Mouse (Mus musculus) natural killer cell, adult 2 months (primary cell): ENCODE data around the gene Itgad.
A peak's percentile ranks its signal among the peaks of the same experiment; 100 is the strongest.

Experiments
- DNase-seq, 2 experiments: peaks; one replicate each; pipeline ENCODE4 v3.0.0; 2022; ENCODE audit warnings: low spot score in 2 of 2

Gene Itgad

DNA sequence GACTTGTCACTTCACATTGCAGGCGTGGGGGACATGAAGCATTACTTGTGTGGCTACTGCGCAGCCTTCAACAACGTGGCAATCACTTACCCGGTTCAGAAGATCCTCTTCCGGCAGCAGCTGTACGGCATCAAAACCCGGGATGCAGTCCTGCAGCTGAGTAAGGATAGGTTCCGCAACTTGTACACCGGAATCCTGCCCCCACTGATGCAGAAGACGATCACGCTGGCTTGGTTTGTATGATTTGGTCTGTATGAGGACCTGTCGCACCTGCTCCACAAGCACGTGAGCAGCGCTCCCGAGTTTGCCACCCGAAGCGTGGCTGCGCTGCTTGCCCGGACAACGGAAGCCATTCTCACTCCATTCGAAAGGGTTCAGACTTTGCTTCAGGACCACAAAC is at the start of gene Itgad:
Itgad (plus strand) TSS at position 301 of the 400 bp plus-strand sequence.
- DNase-seq: no peak

DNA sequence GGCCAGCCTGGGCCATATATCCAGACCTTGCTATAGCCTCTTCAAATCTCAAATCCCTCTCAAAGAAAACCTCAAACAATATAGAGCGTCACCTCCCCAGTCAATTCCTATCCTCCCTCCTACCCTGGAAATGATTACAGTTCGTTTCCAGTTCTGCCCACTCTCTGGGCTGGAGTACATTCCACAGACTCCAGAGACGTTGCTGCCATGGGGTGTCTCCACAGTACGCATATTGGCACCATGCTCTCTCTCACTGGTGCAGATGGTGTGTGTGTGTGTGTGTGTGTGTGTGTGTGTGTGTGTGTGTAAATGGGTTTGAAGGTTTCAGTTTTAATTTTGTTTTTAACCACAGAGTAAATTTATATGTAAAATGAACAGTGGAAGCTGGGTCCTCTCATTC is 48.9 kb upstream of the Itgad start:
- no peak for DNase-seq

DNA sequence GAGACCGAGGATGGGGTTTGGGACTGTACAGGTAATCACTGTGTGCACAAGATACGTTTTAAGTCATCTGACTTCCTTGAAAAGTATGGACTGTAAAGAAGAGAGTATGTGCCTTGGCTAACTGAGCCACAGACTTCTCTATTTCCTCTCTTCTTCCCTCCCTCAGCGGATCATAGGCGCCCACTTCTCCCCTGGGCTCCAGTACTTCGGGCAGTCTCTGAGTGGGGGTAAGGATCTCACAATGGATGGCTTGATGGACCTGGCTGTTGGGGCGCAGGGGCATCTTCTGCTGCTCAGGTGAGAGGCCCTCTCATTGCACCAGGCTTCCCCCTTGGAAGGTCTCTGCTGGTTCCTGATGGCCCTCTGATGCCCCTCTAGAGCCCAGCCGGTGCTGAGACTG is 46.7 kb upstream of the Itgad start:
- no peak for DNase-seq

DNA sequence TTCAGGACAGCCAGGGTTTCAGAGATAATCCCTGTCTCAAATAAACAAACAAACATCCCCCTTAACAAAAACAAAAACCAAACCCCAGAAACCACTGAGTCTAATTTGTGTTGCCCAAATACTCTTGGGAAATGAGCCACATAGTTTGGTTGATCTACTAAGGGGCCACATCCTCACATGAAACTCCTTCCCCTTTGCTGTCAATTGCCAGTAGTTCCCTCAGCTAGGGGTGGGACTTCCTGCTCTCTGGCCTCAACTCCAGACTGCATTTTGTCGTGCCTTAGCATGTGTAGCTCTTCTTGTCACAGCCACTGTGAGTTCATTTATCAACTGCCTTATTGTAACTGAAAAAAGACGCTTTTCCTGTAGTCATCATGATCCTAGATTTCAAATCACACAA is 43.9 kb upstream of the Itgad start:
- no peak for DNase-seq

DNA sequence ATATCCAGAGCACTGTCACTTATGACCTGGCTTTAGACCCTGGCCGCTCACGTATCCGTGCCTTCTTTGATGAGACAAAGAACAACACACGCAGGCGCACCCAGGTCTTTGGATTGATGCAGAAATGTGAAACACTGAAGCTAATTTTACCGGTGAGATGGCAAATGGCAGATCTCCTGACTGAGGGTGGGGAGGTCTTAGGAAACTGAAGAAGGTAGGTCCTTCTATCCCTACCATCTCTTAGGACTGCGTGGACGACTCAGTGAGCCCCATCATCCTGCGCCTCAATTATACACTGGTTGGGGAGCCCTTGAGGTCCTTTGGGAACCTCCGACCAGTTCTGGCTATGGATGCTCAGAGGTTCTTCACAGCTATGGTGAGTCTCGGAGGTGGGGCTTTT is 42.0 kb upstream of the Itgad start:
- no peak for DNase-seq

DNA sequence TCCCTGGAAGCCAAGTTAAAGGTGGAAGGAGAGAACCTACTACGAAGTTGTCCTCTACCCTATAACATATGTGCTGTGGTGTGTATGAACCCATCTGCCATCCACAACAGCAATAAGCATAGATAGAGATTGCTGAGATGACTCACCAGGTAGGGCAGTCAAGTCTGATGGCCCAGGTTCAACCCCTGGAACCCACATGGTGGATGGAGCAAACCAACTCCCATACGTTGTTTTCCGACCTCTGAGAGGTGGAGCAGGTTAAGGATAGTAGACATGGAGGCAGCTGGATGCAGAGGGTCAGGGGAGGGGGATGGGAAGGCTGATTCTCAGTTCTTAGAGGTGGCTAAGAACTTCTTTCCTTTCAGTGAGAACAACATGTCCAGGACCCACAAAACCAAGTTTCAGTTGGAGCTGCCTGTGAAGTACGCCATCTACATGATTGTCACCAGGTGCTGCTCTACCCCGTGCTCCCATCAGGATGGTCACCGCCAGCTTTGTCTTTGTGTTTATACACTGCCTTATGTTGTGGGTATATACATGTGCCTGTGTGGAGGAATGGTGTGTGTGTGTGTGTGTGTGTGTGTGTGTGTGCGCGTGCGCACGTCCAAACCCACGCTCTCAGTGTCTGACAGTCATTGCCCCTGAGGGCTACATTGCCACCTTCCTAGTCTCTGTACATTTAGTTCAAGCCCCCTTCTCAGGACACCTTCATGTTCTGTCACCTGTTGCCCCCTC is 39.6 kb upstream of the Itgad start:
- DNase-seq: no peak

DNA sequence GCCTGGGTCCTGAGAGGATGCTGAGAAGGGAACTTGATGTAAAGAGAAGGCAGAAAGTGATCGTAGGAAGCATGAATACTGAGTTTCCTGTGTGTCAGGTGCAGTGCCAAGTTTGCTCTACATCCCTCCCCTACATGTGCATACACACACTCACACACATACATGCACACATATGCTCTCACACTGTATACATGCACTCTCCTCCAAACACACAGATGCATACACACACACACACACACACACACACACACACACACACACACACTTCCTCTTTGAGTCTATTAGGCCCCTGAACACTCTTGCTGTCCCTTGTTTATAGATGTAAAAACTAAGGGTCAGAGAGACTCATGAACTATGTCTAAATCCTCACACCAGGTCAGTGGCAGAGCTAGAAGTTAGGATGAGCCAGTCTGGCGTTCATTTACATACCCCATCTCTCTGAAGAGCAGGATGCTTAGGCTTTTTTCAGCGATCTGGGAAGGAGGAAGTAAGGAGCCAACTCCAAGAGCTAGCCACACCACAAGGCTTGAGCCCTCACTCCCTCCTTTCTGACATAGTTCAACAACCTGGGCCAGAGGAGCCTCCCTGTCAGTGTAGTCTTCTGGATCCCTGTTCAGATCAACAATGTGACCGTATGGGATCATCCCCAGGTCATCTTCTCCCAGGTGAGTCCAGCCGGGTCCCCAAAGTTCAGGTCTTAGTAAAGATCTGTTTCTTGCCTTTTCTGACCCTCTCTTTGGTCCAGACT is 38.8 kb upstream of the Itgad start:
- DNase-seq: no peak

DNA sequence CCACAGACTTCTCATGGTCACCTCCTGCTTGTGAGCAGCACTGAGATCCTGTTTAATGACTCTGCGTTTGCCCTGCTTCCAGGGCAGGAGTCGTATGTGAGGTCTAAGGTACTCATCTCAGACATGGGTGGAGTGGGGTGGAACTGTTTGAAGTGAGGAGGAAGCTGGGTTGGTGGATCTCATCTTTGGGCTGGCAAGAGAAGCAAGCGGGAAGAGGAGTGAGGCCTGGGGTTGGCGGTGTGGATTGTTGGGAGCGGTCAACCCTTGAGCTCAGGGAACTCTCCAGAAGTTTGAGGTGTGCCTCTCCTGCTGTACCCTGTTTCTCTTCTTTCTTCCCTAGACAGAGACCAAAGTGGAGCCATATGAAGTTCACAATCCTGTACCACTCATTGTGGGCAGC is 37.8 kb upstream of the Itgad start:
- no peak for DNase-seq

DNA sequence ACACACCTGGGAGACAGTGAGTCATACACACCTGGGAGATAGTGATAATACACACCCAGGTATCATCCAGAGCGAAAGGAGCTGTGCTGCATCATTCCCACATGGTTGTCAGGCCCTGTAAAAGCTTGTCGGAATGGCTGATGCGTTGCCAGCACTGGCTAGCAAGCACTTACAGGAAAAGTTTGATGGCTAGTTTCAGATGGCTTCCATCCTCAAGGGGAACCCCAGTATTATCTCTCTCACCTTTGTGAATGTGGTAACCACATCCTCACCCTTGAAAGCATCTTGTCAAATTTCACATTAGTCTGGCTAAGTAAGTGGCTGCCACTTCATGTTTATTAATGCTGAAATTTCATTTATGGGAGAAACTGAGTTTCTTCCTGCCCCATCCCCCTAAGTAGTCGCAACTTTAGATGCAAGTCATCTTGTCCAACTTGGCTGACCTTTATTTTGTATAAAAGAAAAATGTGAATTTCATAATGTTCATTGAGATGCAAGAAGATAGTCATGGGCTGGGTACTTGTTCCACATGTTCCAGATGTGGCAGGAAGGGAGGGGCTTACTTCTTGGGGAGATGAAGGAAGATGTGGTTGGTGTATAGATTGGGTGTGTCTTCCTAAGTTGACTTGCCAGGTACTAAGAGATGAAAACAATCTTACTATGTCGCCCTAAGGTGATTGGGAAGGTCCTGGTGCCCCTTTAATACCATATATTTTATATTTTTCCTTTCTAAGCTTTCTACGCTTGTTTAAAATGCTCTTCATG is 34.3 kb upstream of the Itgad start:
- peak; percentile 53 to 75 for DNase-seq

DNA sequence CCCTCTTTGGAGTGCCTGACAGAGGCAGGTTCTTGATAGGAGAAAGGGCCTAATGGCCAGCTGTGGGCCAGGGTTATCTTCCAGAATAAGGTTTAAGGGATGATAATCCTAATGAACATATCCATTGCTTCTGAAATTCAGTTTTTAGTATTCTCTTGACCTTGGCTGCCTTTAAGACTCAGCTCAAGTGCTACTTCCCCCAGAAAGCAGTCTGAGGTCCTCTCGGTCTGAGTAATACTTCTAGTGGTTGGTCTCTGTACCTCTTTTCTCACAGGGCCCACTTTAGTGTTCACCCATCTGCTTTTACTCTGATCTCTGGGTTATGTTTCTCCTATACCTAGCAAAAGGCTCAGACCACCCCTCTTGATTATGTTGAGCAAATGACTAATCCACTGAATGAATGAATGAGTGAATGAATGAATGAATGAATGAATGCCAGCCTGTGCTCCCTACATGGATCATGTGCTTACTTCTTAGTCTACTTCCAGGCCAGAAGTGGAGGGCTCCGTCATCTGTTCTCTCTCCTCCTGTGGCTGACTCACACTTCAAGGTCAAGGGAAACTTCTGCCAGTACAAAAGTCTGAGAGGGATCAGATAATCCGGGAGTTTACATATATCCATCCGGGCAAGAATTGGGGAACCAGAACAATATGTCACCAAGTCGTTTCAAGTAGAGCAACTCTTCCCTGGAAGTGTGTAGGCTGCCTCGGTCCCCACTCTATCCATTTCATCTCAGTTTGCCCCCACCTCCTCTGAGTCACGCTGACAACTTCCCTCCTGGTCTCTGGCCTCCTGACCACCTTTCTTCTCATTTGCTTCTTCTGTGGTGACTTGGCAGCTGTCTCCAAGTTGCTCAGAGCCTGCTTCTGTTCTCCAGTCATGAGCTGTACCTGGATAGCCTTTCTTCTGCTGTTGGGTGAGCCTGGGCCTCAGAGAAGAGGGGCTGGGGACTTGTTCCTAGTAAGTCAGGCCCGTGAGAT is 25.1 kb upstream of the Itgad start, which contains the start of gene Itgax:
Itgax (plus strand) TSS at position 807 of the 980 bp plus-strand sequence.
- DNase-seq: peak; percentile 38 to 51

DNA sequence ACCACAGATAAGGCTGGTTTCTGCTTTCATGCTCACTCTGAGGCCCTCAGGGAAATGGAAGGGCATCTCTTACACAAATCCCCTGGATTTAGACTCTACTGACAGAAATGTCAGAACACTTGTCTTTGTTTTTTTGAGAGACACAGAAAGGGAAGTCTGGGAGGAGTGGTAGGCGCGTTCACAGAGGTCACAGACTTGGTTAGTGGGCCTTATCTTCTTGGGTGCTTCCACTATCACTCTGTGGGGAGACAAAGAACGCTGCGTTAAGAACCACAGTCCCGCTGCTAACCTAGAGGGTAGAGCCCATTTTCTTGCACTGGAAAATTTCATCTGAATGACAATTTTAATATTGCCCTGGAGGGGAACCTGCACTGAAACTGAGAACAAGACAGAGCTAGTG is 22.0 kb upstream of the Itgad start:
- DNase-seq: no peak

DNA sequence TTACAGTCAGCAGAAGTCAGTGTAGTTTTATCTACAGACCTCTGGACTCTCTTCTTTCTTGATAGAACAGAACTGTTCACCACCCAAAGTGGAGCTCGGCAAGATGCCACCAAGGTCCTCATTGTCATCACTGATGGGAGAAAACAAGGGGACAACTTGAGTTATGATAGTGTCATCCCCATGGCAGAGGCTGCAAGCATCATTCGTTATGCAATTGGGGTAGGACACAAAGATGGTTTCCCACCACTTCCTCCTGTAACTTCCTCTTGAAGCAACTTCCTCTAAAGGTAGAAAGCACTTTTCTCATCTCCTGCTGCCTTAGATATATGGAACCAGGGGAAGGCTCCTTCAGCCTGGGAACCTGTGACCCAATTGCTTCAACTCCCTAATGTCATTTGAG is 20.6 kb upstream of the Itgad start:
- DNase-seq: no peak

DNA sequence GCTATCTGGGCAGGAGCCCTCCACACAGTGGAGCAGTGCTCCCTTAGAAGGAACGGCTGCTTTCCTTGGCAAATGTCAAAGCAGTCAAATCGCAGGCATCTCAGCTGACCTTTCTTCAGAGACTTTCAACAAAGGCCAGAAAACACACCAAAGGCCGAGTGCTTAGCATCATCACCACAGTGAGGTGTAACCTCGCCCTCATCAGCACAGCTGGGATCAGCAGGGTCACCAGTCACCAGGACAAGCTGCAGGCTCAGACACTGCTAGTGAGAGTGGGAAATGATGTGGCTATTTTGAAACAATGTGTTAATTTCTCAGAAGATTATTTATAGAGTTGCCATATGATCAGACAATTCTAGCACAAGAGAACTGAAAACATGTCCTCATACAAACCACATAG is 17.2 kb upstream of the Itgad start:
- DNase-seq: peak; percentile 49 to 69

DNA sequence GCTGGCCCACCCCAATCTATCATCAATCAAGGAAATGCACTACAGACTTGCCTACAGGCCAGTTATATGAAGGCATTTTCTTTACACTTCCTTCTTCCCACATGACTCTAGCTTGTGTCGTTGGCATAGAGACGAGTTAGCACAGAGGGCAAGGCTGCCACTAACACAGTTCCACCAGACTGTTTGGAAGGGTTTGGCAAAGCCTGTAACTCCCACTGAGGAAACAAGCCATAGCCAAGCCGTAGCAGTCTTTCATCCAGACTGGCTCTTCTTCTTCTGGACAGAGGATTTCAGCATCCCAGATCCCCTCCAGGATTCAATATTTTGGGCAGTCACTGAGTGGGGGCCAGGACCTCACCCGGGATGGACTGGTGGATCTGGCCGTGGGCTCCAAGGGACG is 14.6 kb upstream of the Itgad start:
- DNase-seq: no peak

DNA sequence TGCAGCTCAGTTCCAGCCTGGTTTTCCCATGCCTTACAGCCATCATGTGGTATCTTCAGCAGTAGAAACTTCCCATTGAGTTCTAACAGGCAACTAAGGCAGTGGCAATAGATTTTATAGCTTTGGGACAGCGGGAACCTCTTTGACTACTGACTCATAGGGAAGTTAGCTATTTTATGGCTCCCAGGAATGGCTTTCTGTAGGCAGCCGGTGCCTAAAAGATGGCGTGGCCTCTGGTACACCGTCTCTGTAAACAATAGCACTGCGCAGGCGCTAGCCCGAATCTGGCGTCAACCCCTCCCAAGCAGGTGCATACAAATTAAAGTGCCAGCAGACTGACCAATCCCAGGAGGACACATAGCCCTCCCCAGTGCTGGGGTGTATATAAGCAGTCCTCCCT is 3.2 kb upstream of the Itgad start:
- DNase-seq: no peak

DNA sequence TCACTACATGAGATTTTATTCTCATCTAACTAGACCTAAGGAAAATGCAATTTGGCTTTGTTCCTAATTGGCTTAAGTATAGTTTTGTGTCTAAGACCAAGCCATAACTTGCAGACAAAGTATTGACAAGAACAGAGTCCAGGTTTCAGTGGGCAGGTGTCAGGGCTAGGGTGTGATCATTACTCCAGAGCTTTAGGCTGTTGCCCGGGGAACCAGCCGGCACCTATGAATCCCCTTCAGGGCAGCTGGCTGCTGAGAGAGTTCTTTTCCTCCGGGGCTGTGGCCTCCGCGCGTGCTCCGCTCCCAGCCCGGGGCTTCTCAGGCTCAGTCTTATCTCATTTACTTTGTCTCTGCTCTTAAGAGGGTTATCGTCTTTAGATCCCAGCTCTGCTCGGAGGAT is 748 bp downstream of the Itgad start:
- no peak for DNase-seq

DNA sequence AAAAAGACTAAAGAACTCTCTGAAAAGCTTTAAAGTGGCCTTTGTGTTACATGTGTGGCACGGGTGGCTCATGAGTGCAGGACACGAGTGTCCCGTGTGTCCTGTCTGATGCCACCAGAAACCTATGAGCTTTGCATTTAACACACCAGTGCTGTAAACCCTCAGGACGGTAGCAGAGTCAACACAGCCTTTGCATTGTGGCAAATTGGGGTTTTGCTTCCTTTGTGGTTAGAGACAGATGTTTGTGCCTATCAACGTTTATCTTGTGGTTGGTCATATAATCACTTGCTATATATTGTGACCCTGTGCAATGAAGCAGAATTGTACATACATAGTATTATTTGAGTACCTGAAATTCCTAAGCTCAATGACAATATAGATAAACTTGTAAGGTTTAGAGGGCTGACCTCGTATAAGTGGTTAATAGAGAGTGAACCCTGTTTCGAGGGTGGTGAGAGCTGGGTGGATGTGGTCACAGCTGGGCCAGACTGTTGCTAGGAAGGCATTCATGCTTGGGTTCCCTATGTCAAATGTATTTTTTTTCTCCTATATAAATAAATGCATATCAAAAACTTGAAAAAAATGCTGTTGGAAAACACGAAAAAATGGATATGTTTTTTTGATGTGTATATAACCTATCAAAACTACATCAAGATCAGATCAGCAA is 4.6 kb downstream of the Itgad start:
- DNase-seq: peak in 1 of 2 experiments; percentile 41

DNA sequence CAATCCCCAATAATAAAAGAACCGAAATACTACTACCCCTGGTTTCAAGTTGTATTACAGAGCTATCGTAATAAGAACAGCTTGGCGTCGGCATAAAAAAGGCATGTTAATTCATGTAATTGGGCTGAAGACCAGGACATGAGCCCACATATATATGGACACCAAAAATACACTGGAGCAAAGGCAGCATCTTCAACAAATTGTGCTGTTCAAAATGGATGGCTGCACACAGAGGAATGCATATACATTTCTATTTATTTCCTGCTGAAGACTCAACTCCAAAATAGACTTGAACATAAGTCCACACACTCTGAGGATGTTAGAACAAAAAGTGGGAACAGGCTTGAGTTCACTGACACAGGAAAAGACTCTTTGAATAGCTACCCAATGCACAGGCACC is 9.8 kb downstream of the Itgad start:
- DNase-seq: no peak

DNA sequence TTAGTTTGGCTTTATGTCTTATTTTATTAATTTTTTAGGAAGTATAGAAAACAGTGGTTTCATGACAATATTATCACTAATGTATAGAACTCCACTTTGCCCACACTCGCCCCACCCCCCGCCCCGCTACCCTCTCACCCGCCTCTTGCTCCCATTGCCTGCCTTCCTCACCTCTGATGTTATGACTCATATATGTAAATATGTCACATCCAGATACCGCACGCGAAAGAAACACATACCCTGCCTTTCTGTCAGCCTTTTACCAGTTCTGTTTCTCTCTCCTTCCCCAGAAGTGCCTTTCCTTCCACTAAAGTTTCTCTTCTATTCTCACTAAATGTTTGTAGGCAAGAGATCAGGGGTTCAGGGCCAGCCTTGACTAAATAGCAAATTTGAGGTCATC is 12.2 kb downstream of the Itgad start:
- DNase-seq: no peak

DNA sequence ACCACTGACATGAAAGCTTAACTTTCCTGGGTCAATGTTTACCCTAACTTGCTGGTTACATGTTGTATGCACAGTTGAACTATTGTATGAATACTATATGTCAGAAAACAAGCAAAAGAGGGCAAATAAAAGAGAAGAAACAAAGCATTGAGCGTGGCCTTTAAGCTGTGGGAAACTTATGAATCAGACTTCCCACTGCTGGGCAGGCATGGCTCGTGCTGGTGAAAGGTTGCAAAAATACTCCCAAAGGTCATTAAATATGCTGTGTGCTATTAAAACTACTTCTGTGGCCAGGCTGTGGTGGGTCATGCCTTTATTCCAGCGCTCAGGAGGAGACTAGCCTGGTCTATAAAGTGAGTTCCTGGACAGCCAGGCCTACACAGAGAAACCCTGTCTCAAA is 15.8 kb downstream of the Itgad start:
- DNase-seq: no peak

DNA sequence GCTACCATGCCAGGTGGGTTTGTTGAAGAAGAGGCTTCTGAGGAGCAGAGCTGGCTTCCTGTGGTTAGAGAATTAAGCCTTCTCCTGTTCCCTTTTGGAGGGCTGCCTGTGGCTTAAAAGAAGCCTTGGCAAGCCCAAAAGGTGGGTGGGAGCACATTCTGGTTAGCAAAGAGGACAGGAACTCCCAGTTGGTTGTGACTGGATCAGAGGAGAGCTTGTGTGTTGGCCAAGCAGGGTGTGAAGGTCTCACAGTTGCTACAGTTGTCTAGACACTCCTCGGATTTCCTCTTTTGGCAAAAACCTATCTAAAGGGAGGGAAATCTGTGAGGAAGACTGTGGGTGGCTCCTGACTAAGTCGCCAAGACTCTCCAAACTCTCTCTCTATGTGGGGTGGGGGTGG is 24.2 kb downstream of the Itgad start:
- DNase-seq: no peak
